Mouse (Mus musculus): ENCODE data around the gene Borcs5. TPM values are rescaled to one million over a fixed set of nuclear protein-coding genes. Genes with fewer than 3 reads are reported as not detected.
"Not testable (repeated sequence)": the region's sequence is repeated elsewhere in the genome, so short reads cannot be mapped to it uniquely, and the experiment has no call there.

The Borcs5 gene
- total RNA-seq, 2 experiments from 2014 or later = 12.2 to 13.2 TPM

- no peak for DNase-seq (ENCODE audit: low spot score in 2 of 2)
These were observed 30.0 kb downstream of the Borcs5 start for GRCm38 (mm10) chr6:134669179-134669865.

- DNase-seq (ENCODE audit: low spot score in 2 of 2) = peak in 1 of 2 experiments; percentile 22
These were observed 31.6 kb downstream of the Borcs5 start for GRCm38 (mm10) chr6:134670881-134671411.

- not testable (repeated sequence) for DNase-seq (ENCODE audit: low spot score in 2 of 2)
These were observed 34.4 kb downstream of the Borcs5 start for GRCm38 (mm10) chr6:134673712-134674111.

- no peak for DNase-seq (ENCODE audit: low spot score in 2 of 2)
These were observed 38.2 kb downstream of the Borcs5 start for GRCm38 (mm10) chr6:134677504-134677903.

- no peak for DNase-seq (ENCODE audit: low spot score in 2 of 2)
These were observed 38.7 kb downstream of the Borcs5 start for GRCm38 (mm10) chr6:134678037-134678436.

- not testable (repeated sequence) for DNase-seq (ENCODE audit: low spot score in 2 of 2)
These were observed 40.0 kb downstream of the Borcs5 start for GRCm38 (mm10) chr6:134679330-134679729.

GRCm38 (mm10) chr6:134684354-134684915, 45.1 kb downstream of the Borcs5 start:
- no peak for DNase-seq (ENCODE audit: low spot score in 2 of 2)

GRCm38 (mm10) chr6:134685040-134685439, 45.7 kb downstream of the Borcs5 start:
- DNase-seq (ENCODE audit: low spot score in 2 of 2) = no peak

GRCm38 (mm10) chr6:134685515-134685914, 46.2 kb downstream of the Borcs5 start:
- no peak for DNase-seq (ENCODE audit: low spot score in 2 of 2)

GRCm38 (mm10) chr6:134694498-134694897, 55.2 kb downstream of the Borcs5 start:
- DNase-seq (ENCODE audit: low spot score in 2 of 2) = no peak

- no peak for DNase-seq (ENCODE audit: low spot score in 2 of 2)
These were observed 55.7 kb downstream of the Borcs5 start for GRCm38 (mm10) chr6:134694988-134695387.

- DNase-seq (ENCODE audit: low spot score in 2 of 2) = no peak
These were observed 56.3 kb downstream of the Borcs5 start for GRCm38 (mm10) chr6:134695625-134696024.

- DNase-seq (ENCODE audit: low spot score in 2 of 2) = no peak
These were observed 56.8 kb downstream of the Borcs5 start for GRCm38 (mm10) chr6:134696146-134696545.

- DNase-seq (ENCODE audit: low spot score in 2 of 2) = no peak
These were observed 57.2 kb downstream of the Borcs5 start for GRCm38 (mm10) chr6:134696554-134696953.

GRCm38 (mm10) chr6:134698243-134698642, 58.9 kb downstream of the Borcs5 start:
- DNase-seq (ENCODE audit: low spot score in 2 of 2) = no peak

- peak in 1 of 2 experiments; percentile 29 for DNase-seq (ENCODE audit: low spot score in 2 of 2)
These were observed 61.3 kb downstream of the Borcs5 start for GRCm38 (mm10) chr6:134700451-134701210.

GRCm38 (mm10) chr6:134701211-134701602, 61.9 kb downstream of the Borcs5 start:
- DNase-seq (ENCODE audit: low spot score in 2 of 2) = no peak

- DNase-seq (ENCODE audit: low spot score in 2 of 2) = no peak
These were observed 62.9 kb downstream of the Borcs5 start for GRCm38 (mm10) chr6:134702184-134702583.

GRCm38 (mm10) chr6:134703053-134703690, 63.9 kb downstream of the Borcs5 start:
- no peak for DNase-seq (ENCODE audit: low spot score in 2 of 2)

GRCm38 (mm10) chr6:134706467-134706866, 67.2 kb downstream of the Borcs5 start:
- no peak for DNase-seq (ENCODE audit: low spot score in 2 of 2)

- no peak for DNase-seq (ENCODE audit: low spot score in 2 of 2)
These were observed 70.7 kb downstream of the Borcs5 start for GRCm38 (mm10) chr6:134710020-134710419.
